In genomic region chr12:40837597-40838337, GRCm38 (mm10) we compare ENCODE assay signal across 9 mouse cellular contexts.
DNase-seq lines count a peak whose midpoint lies in the region; ATAC-seq and TF ChIP-seq lines count a peak whose summit lies in the region.
"Had no signal": no experiment of that assay in that cellular context is flagged by ENCODE, and none has a peak within 500 bp of the region (broad histone marks: within the 10 kb centered on the region; RNA-seq: fewer than 3 reads in every experiment).

No protein-coding gene starts in this region.

- 0 out of 2 replicates have a peak, but pooled peaks cover 5% of the 10 kb centered on the region for H3K36me3 ChIP-seq in heart, postnatal 0 days (replicated peaks; ENCODE audit: control insufficient read depth, insufficient read depth, low read length)
- no peaks in the 10 kb centered on the region for H3K36me3 ChIP-seq in liver, embryonic 13.5 days
- peaks cover 53% of the 10 kb centered on the region for H3K36me3 ChIP-seq in neural tube, embryonic 13.5 days
- no peaks in the 10 kb centered on the region for H3K36me3 ChIP-seq in thymus, adult 2 months (ENCODE audit: control insufficient read depth, insufficient read depth, low read length)

- no peak overlapping the region for H3K9ac ChIP-seq in heart, postnatal 0 days (replicated peaks; ENCODE audit: low read depth, low read length)
- no peak overlapping the region for H3K9ac ChIP-seq in liver, embryonic 13.5 days
- no peak overlapping the region for H3K9ac ChIP-seq in neural tube, embryonic 13.5 days
- H3K9ac ChIP-seq: limb, embryonic 12.5 days had no signal

- H3K4me2 ChIP-seq in heart, postnatal 0 days (ENCODE audit: low read depth, low read length): no peak overlapping the region
- H3K4me2 ChIP-seq in liver, embryonic 13.5 days: no peak overlapping the region
- H3K4me2 ChIP-seq in neural tube, embryonic 13.5 days: no peak overlapping the region
- H3K4me2 ChIP-seq: limb, embryonic 12.5 days had no signal

- TF ChIP-seq CTCF in bone marrow macrophage, adult 2 months (IDR thresholded peaks at IDR 0.05; ENCODE audit: low read depth, low read length): peak; percentile 86
- peak; percentile 89 for TF ChIP-seq CTCF in heart, postnatal 0 days (IDR thresholded peaks at IDR 0.05; ENCODE audit: low read depth)
- TF ChIP-seq CTCF in thymus, adult 2 months (IDR thresholded peaks at IDR 0.05; ENCODE audit: borderline replicate concordance, control insufficient read depth, extremely low read depth, insufficient read depth, low read length, poor library complexity): no peak

- peak; percentile 68 for DNase-seq in ES-CJ7 (ENCODE audit: low read depth, low spot score)
- DNase-seq in heart, postnatal 0 days (ENCODE audit: low spot score): peak; percentile 50
- DNase-seq in kidney, postnatal 14 days: peak; percentile 71
- DNase-seq in liver, embryonic 13.5 days: peak; percentile 50
- peak; percentile 42 for DNase-seq in thymus, adult 2 months

- peak; percentile 49; the same call in 1 of the 2 replicates for ATAC-seq in erythroblast, adult 5-6 weeks (replicated peaks; ENCODE audit: low FRiP score, poor library complexity, severe bottlenecking)
- ATAC-seq in heart, postnatal 0 days (ENCODE audit: insufficient read depth, low read depth): peak; percentile 58; the same call in 1 of the 2 replicates
- ATAC-seq in liver, embryonic 13.5 days (ENCODE audit: low read depth): no peak
- ATAC-seq in neural tube, embryonic 13.5 days (ENCODE audit: low read depth): peak; percentile 62; the same call in 1 of the 2 replicates

- no peaks in the 10 kb centered on the region for H3K27me3 ChIP-seq in heart, postnatal 0 days (ENCODE audit: control insufficient read depth, insufficient read depth, low read length)
- no peaks in the 10 kb centered on the region for H3K27me3 ChIP-seq in liver, embryonic 13.5 days
- no peaks in the 10 kb centered on the region for H3K27me3 ChIP-seq in neural tube, embryonic 13.5 days
- H3K27me3 ChIP-seq in thymus, adult 2 months (ENCODE audit: control insufficient read depth, insufficient read depth, low read length): no peaks in the 10 kb centered on the region
- H3K27me3 ChIP-seq: limb, embryonic 12.5 days had no signal

- H3K4me3 ChIP-seq in bone marrow macrophage, adult 2 months (ENCODE audit: insufficient read depth, low read length): no peak overlapping the region
- no peak overlapping the region for H3K4me3 ChIP-seq in heart, postnatal 0 days (ENCODE audit: low read depth, low read length)
- H3K4me3 ChIP-seq in liver, embryonic 13.5 days (replicated peaks): no peak overlapping the region
- no peak overlapping the region for H3K4me3 ChIP-seq in neural tube, embryonic 13.5 days
- H3K4me3 ChIP-seq in thymus, adult 2 months (ENCODE audit: control insufficient read depth, insufficient read depth, low read length): no peak overlapping the region
- H3K4me3 ChIP-seq: limb, embryonic 12.5 days had no signal

- no peaks in the 10 kb centered on the region for H3K9me3 ChIP-seq in heart, postnatal 0 days (replicated peaks; ENCODE audit: control insufficient read depth, low read length)
- no peaks in the 10 kb centered on the region for H3K9me3 ChIP-seq in liver, embryonic 13.5 days (replicated peaks)
- no peaks in the 10 kb centered on the region for H3K9me3 ChIP-seq in neural tube, embryonic 13.5 days
- H3K9me3 ChIP-seq: limb, embryonic 12.5 days had no signal

- WGBS in heart, postnatal 0 days: 2% methylated on average over 8 of the region's 8 CpGs
- 3% methylated on average over 8 of the region's 8 CpGs for WGBS in liver, embryonic 13.5 days (ENCODE audit: insufficient replicate concordance)
- 1% methylated on average over 8 of the region's 8 CpGs for WGBS in neural tube, embryonic 13.5 days
- WGBS in thymus, adult 2 months: 5% methylated on average over 8 of the region's 8 CpGs

- no peak for TF ChIP-seq POLR2A in bone marrow macrophage, adult 2 months (IDR thresholded peaks at IDR 0.05; ENCODE audit: borderline replicate concordance, low read depth, low read length)
- TF ChIP-seq POLR2A in thymus, adult 2 months (IDR thresholded peaks at IDR 0.05; ENCODE audit: control insufficient read depth, extremely low read depth, insufficient read depth, low read length, poor library complexity): no peak

- TF ChIP-seq EP300 in heart, postnatal 0 days (IDR thresholded peaks at IDR 0.05; ENCODE audit: low read depth): no peak

- H3K4me1 ChIP-seq in bone marrow macrophage, adult 2 months (ENCODE audit: control insufficient read depth, insufficient read depth, low read length): no peaks in the 10 kb centered on the region
- 0 out of 2 replicates have a peak, but pooled peaks cover 6% of the 10 kb centered on the region for H3K4me1 ChIP-seq in heart, postnatal 0 days (ENCODE audit: control insufficient read depth, insufficient read depth)
- H3K4me1 ChIP-seq in liver, embryonic 13.5 days (replicated peaks): peaks cover 22% of the 10 kb centered on the region
- peaks cover 26% of the 10 kb centered on the region for H3K4me1 ChIP-seq in neural tube, embryonic 13.5 days (replicated peaks)
- H3K4me1 ChIP-seq in thymus, adult 2 months (replicated peaks; ENCODE audit: control insufficient read depth, insufficient read depth, low read length): no peaks in the 10 kb centered on the region

- no peak overlapping the region for H3K27ac ChIP-seq in bone marrow macrophage, adult 2 months (ENCODE audit: insufficient read depth, low read depth, low read length)
- no peak overlapping the region for H3K27ac ChIP-seq in heart, postnatal 0 days (ENCODE audit: low read depth)
- no peak overlapping the region for H3K27ac ChIP-seq in liver, embryonic 13.5 days
- H3K27ac ChIP-seq in neural tube, embryonic 13.5 days (replicated peaks): 0 out of 2 replicates have a peak overlapping the region, but pooled peaks have one; percentile 39
- no peak overlapping the region for H3K27ac ChIP-seq in thymus, adult 2 months (ENCODE audit: control insufficient read depth, insufficient read depth, low read length)
- H3K27ac ChIP-seq: limb, embryonic 12.5 days had no signal
